Mouse (Mus musculus) ES-Bruce4 (cell line): Measurements from ENCODE around the gene Tgfbr3l.

Experiments used
- CTCF ChIP-seq: IDR thresholded peaks from one replicate; pipeline ENCODE4 v1.8.1; 2011; ENCODE audit warnings: low read depth, low read length
- EP300 ChIP-seq: IDR thresholded peaks from 2 replicates; pipeline ENCODE4 v1.6.1; 2011; ENCODE audit warnings: low read depth, low read length; ENCODE audit not compliant: insufficient read depth

DNA sequence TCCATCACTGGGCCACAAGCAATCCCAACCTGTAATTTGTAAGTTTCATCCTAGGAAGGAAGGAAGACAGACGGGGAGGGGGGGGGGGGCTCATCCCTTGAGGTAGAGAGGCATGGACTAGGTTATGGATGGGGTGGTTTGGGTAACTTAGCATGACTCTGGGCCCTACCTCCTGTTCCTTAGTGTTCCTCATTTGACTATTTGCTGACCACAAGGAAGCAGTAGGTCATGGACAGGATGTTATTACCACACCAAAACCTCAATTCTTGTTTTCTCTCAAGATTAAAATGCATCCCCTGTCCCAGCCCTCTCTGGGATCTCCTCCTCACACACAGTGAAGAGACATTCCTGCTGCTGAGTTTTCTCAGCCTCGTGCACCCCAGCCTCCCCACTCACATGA, 46.7 kb upstream of the Tgfbr3l start:
- TF ChIP-seq CTCF: no peak
- TF ChIP-seq EP300: no peak
